Mouse (Mus musculus): ENCODE results near the gene Isoc2a.

DNA sequence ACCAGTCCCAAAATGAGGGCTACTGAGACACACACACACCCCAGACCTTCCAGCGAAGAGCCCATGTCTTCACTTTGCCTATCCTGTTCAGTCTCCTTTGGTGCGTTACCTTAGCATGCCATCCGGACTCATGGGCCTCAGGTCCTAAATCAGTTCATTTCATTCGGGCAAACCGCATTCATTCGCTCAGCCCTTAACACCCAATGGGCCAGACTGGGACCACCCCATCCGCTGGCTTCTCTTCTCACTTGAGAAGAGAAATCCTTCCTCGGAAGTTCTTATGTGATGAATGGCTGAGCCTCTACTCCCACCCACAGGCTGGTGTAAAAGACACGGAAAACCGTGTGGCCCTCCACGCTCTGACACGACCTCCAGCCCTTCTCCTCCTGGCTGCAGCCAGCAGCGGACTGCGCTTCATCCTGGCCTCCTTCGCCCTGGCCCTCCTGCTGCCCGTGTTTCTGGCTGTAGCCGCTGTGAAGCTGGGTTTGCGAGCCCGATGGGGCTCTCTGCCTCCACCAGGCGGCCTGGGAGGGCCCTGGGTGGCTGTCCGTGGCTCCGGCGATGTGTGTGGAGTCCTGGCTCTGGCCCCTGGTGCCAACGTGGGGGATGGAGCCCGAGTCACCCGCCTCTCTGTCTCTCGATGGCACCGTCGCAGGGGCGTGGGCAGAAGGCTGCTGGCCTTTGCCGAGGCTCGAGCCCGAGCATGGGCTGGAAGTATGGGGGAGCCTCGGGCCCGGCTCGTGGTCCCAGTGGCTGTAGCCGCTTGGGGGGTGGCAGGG is 46.8 kb downstream of the Isoc2a start:
- TF ChIP-seq EP300 (IDR thresholded peaks at IDR 0.05; ENCODE audit: insufficient read depth, low read depth, low read length) (no peak), CTCF (IDR thresholded peaks at IDR 0.05; ENCODE audit: low read depth, low read length) (no peak), POLR2A (IDR thresholded peaks at IDR 0.05; ENCODE audit: insufficient read depth, low read length) (no peak)
